Mouse (Mus musculus) kidney, postnatal 0 days (tissue): ENCODE data around the gene Cadm1. TPM values are rescaled to one million over a fixed set of nuclear protein-coding genes. Genes with fewer than 3 reads are reported as not detected.

Experiments
- ATAC-seq: fragments of 200-750 bp; cut with Nextera tagmentation; replicated peaks from 2 replicates; pipeline ENCODE4 v1.8.0; 2017; ENCODE audit warnings: low read depth, moderate number of reproducible peaks, moderate TSS enrichment, moderate library complexity; ENCODE audit not compliant: low FRiP score
- DNase-seq: peaks from one replicate; pipeline ENCODE4 v3.0.0-alpha.2; 2016; ENCODE audit warnings: low spot score
- H3K27ac ChIP-seq: fragments of 300-500 bp; sonication (generic); 2 replicates; pipeline ENCODE4 v1.5.1; 2014; ENCODE audit warnings: mild to moderate bottlenecking
- H3K27me3 ChIP-seq: fragments of 300-500 bp; sonication (generic); 2 replicates; pipeline ENCODE4 v1.6.1; 2014; ENCODE audit warnings: low read length, mixed read lengths; ENCODE audit not compliant: insufficient read depth
- H3K36me3 ChIP-seq: fragments of 300-500 bp; sonication (generic); 2 replicates; pipeline ENCODE4 v1.6.1; 2014; ENCODE audit warnings: low read length, mixed read lengths; ENCODE audit not compliant: insufficient read depth
- H3K4me1 ChIP-seq: fragments of 300-500 bp; sonication (generic); replicated peaks from 2 replicates; pipeline ENCODE4 v1.6.1; 2014; ENCODE audit warnings: antibody characterized with exemption, low read length, mixed read lengths; ENCODE audit not compliant: insufficient read depth
- H3K4me2 ChIP-seq: fragments of 300-500 bp; sonication (generic); 2 replicates; pipeline ENCODE4 v1.6.1; 2014; ENCODE audit warnings: mild to moderate bottlenecking, low read length, moderate library complexity, mixed read lengths
- H3K4me3 ChIP-seq: fragments of 300-500 bp; sonication (generic); replicated peaks from 2 replicates; pipeline ENCODE4 v1.5.1; 2014; ENCODE audit warnings: low read depth, low read length
- H3K9ac ChIP-seq: fragments of 300-500 bp; sonication (generic); 2 replicates; pipeline ENCODE4 v1.6.1; 2014; ENCODE audit warnings: low read depth, low read length
- H3K9me3 ChIP-seq: fragments of 300-500 bp; sonication (generic); replicated peaks from 2 replicates; pipeline ENCODE4 v1.6.1; 2016; ENCODE audit warnings: low read length, inconsistent platforms, mixed read lengths
- CTCF ChIP-seq: IDR thresholded peaks from 2 replicates; pipeline ENCODE4 v1.5.1; 2016; ENCODE audit warnings: antibody characterized with exemption, low read depth, mild to moderate bottlenecking, moderate library complexity
- WGBS: fragments of 180-500 bp; shearing (Covaris S2); extraction: QIAGEN DNeasy Blood & Tissue Kit; methylation state at CpG from one replicate; pipeline ENCODE4 v1.1.7; 2014; 5-methylcytosine and 5-hydroxymethylcytosine counted together
- polyA plus RNA-seq: library from polyadenylated mRNA; unstranded; fragments of >200 nt; fragmentation: Nextera tagmentation; extraction: Ambion mirVana; gene quantifications from 2 replicates; pipeline ENCODE4 v1.2.1, GENCODE M21; 2015

The Cadm1 gene
- polyA plus RNA-seq, 1 experiment from 2014 or later = 44.5 TPM

DNA sequence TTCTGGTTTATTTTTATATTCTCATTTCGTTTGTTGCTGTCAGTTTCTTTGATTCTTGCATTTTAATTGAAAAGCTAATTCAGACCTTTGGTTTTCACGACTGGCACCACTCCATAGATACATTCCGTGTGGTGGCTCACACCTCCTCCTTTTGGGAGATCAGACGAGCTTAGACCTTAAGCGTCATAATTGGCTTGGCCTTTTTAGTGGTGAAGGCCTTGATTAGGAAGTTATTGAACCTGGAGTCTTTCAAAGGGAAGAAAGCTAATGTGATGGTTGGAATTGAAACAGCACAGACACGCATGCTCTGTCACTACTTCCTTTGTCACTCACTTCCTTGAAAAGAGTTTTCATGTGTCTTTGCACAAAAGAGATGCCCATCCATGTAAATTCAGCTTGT, 249.3 kb downstream of the Cadm1 start:
- Histone ChIP-seq H3K27ac (no peak overlapping the region), H3K27me3 (no peaks in the 10 kb centered on the region), H3K4me2 (no peak overlapping the region), H3K4me1 (no peaks in the 10 kb centered on the region), H3K9me3 (no peaks in the 10 kb centered on the region), H3K9ac (no peak overlapping the region), H3K36me3 (no peaks in the 10 kb centered on the region), H3K4me3 (no peak overlapping the region)
- ATAC-seq (no peak), DNase-seq (no peak)
- 81% methylated on average over 6 of the region's 6 CpGs for WGBS
- TF ChIP-seq CTCF = no peak

DNA sequence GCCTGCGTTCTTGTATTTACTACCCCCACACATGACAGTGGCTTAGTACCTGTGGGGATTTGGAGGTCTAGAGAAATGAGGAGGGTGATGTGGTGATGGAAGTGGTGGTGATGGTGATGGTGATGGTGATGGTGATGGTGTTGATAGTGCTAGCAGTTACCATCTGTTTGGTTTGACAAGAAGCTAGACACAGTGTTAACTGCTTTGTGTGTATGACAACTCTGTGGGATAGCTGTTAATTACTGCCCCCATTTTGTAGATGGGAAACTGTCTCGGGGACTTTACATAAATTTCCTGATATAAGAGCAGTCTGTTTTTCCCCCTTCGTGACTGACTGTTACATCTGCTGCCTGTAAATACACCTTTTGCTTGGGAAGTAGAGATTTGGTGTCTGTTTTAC, 256.7 kb downstream of the Cadm1 start:
- Histone ChIP-seq H3K9me3 (no peaks in the 10 kb centered on the region), H3K27ac (no peak overlapping the region), H3K4me2 (no peak overlapping the region), H3K4me3 (no peak overlapping the region), H3K36me3 (no peaks in the 10 kb centered on the region), H3K27me3 (no peaks in the 10 kb centered on the region), H3K9ac (no peak overlapping the region), H3K4me1 (no peaks in the 10 kb centered on the region)
- no peak for ATAC-seq
- TF ChIP-seq CTCF = no peak
- WGBS = 72% methylated on average over 3 of the region's 3 CpGs
- no peak for DNase-seq

DNA sequence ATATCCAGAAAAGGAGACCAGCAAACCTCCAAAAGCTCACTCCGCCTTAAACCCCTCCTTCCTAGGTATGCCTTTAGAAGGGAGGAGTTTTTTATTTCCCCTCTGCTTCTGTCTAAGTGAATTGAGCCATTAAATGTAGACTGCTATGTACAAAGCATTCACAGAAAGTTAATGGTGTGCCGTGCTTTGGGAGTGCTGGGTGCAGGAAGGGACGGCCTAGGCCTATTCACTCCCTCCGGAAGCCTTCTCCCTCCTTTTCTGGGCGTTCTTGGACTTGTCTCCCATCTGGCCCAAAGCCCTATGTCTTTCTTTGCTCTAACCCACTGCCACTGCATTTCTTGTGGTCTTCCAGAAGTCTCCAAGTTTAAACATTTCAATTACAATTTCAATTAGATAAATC, 268.5 kb downstream of the Cadm1 start:
- no peak for DNase-seq
- Histone ChIP-seq H3K4me3 (no peak overlapping the region), H3K9me3 (no peaks in the 10 kb centered on the region), H3K27me3 (no peaks in the 10 kb centered on the region), H3K4me2 (no peak overlapping the region), H3K36me3 (no peaks in the 10 kb centered on the region; the same call in 1 of the 2 replicates), H3K4me1 (no peaks in the 10 kb centered on the region), H3K27ac (no peak overlapping the region), H3K9ac (no peak overlapping the region)
- WGBS = 74% methylated on average over 5 of the region's 5 CpGs
- ATAC-seq = no peak
- TF ChIP-seq CTCF = no peak

DNA sequence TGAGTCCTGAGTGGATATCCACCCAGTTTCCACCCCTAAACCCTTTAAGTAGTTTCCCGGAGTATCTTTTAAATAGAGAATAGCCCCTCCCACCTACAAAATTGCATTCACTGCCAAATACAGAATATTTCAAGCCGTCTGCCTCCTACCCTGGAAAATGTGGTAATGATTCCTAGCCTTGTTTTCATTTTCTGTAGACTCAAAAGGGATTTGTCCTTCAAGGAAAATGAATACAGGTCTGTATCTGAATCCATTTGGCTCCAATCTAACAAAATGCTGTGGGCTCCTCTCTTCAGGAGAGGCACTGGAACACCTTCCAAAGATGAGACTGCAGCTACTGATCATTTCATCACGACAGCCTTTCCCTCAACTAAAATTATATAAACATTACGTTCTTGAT, 271.3 kb downstream of the Cadm1 start:
- Histone ChIP-seq H3K36me3 (no peaks in the 10 kb centered on the region; the same call in 1 of the 2 replicates), H3K9me3 (no peaks in the 10 kb centered on the region), H3K9ac (no peak overlapping the region), H3K4me3 (no peak overlapping the region), H3K4me1 (no peaks in the 10 kb centered on the region), H3K27me3 (no peaks in the 10 kb centered on the region), H3K27ac (no peak overlapping the region), H3K4me2 (no peak overlapping the region)
- ATAC-seq (no peak), DNase-seq (no peak)
- TF ChIP-seq CTCF = no peak
- 84% methylated on average over 4 of the region's 4 CpGs for WGBS

DNA sequence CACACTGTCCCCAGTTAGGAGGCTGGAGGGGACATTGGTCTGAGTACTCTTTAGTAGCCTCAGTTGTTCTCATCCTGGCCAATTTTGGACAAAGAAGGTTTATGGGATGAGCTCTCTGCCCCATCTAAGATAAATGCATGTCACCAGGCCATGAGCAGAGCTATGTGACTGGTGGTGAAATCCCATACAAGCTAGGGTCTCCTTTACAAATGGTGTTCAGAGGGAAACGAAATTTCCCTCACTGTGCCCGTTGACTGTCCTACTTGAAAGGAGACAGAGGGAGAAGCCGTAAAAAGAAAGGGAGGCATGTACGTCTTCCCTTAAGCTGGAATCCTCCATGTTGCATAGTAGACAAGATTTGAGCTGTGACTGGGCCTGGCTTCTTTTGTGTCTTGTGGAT, 272.6 kb downstream of the Cadm1 start:
- Histone ChIP-seq H3K4me2 (no peak overlapping the region), H3K9ac (no peak overlapping the region), H3K9me3 (no peaks in the 10 kb centered on the region), H3K4me3 (no peak overlapping the region), H3K4me1 (no peaks in the 10 kb centered on the region), H3K27ac (no peak overlapping the region), H3K36me3 (no peaks in the 10 kb centered on the region; the same call in 1 of the 2 replicates), H3K27me3 (no peaks in the 10 kb centered on the region)
- no peak for DNase-seq
- 85% methylated on average over 4 of the region's 4 CpGs for WGBS
- no peak for ATAC-seq
- TF ChIP-seq CTCF = no peak

DNA sequence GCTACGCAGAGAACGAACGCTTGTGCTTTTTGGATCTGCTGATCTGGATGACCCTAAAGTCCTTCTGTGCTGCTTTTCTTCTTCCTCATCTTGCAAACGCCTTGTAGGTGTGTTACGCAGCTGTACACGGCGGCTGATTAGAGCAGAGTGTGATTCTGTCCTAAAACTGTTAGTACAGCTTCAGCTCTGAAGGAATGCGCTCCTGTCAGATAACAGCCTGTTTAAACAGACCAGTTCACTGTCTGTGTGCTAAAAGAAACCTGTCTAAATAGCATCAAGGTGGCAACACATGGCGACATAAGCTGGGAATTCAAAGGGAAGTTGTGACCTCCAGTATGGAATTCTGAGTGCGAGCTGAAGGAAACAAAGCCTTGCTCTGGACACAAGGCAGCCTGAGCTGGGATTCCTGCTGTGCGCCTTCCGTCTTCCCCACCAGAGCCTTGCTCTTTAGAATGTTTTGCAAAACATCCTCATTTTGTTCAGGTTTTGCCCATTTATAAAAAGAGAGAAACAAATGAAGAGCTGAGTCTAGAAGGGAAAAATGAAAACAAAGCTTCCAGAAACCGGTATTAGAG, 273.6 kb downstream of the Cadm1 start:
- Histone ChIP-seq H3K36me3 (no peaks in the 10 kb centered on the region; the same call in 1 of the 2 replicates), H3K27ac (no peak overlapping the region), H3K4me2 (no peak overlapping the region), H3K4me1 (no peaks in the 10 kb centered on the region), H3K4me3 (no peak overlapping the region), H3K9ac (no peak overlapping the region), H3K27me3 (no peaks in the 10 kb centered on the region), H3K9me3 (no peaks in the 10 kb centered on the region)
- DNase-seq = no peak
- no peak for ATAC-seq
- 81% methylated on average over 13 of the region's 13 CpGs for WGBS
- no peak for TF ChIP-seq CTCF

DNA sequence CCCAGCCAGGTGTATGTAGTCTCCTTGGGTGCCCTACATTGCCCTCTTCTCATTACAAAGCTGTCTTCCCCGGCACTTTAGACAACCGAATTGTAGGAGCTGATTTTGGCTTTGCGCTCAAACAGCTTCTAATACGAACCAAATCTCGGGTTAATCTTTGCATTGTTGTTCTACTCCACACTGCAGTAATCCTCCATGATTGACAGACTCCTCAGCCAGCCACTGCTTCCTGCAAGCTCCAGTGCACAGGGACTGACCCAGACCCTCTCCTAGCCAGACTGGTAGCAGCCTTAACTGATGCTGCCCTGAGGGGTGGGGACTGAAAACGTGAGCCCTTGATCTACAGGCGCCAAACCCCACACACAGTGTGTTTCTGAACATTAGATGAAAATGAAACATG, 275.7 kb downstream of the Cadm1 start:
- 68% methylated on average over 7 of the region's 7 CpGs for WGBS
- Histone ChIP-seq H3K36me3 (no peaks in the 10 kb centered on the region), H3K4me3 (no peak overlapping the region), H3K9me3 (no peaks in the 10 kb centered on the region), H3K27ac (no peak overlapping the region), H3K4me2 (no peak overlapping the region), H3K4me1 (no peaks in the 10 kb centered on the region), H3K9ac (no peak overlapping the region), H3K27me3 (no peaks in the 10 kb centered on the region)
- no peak for DNase-seq
- ATAC-seq = no peak
- no peak for TF ChIP-seq CTCF
